Mouse (Mus musculus) thymus, adult 2 months (tissue): ENCODE measurements at regions not wholly inside any gene's neighbourhood (a gene's known extent, or its start where the extent isn't known, plus 50 kb on each side); places are given as distances from the start of the nearest gene placed in this dataset.

Source experiments
- DNase-seq: peaks from one replicate; pipeline ENCODE4 v3.0.0; 2021
- H3K27ac ChIP-seq: fragments of 200-500 bp; 2 replicates; pipeline ENCODE4 v1.5.1; 2012; ENCODE audit warnings: low read length, control low read depth; ENCODE audit not compliant: control insufficient read depth, insufficient read depth
- H3K27me3 ChIP-seq: fragments of 200-500 bp; 2 replicates; pipeline ENCODE4 v1.6.1; 2012; ENCODE audit warnings: mild to moderate bottlenecking, low read length, moderate library complexity, mixed read lengths; ENCODE audit not compliant: control insufficient read depth, insufficient read depth
- H3K36me3 ChIP-seq: fragments of 200-500 bp; 2 replicates; pipeline ENCODE4 v1.6.1; 2012; ENCODE audit warnings: mild to moderate bottlenecking, low read length, moderate library complexity; ENCODE audit not compliant: control insufficient read depth, insufficient read depth
- H3K4me1 ChIP-seq: fragments of 200-500 bp; replicated peaks from 2 replicates; pipeline ENCODE4 v1.6.1; 2012; ENCODE audit warnings: low read length; ENCODE audit not compliant: control insufficient read depth, insufficient read depth
- H3K4me3 ChIP-seq: fragments of 200-500 bp; 2 replicates; pipeline ENCODE4 v1.5.1; 2012; ENCODE audit warnings: mild to moderate bottlenecking, low read length, control low read depth, moderate library complexity; ENCODE audit not compliant: control insufficient read depth, insufficient read depth
- CTCF ChIP-seq: fragments of 200-500 bp; IDR thresholded peaks from 2 replicates; pipeline ENCODE4 v1.5.1; 2012; ENCODE audit warnings: mild to moderate bottlenecking, control low read depth, low read length, moderate library complexity, borderline replicate concordance; ENCODE audit not compliant: control insufficient read depth, poor library complexity, insufficient read depth; ENCODE audit errors: extremely low read depth
- POLR2A ChIP-seq: fragments of 200-500 bp; IDR thresholded peaks from 2 replicates; pipeline ENCODE4 v1.6.1; 2012; ENCODE audit warnings: mild to moderate bottlenecking, low read length, control low read depth, moderate library complexity; ENCODE audit not compliant: control insufficient read depth, poor library complexity, insufficient read depth; ENCODE audit errors: extremely low read depth
- WGBS: fragments of 180-500 bp; shearing (Covaris S2); methylation state at CpG from one replicate; pipeline ENCODE4 v1.1.7; 2018; 5-methylcytosine and 5-hydroxymethylcytosine counted together

GRCm38 (mm10) chr2:137310511-137310910 is 194.1 kb upstream of the Jag1 start:
- DNase-seq: no peak
- H3K27ac ChIP-seq: no peak overlapping the region
- no peaks in the 10 kb centered on the region for H3K36me3 ChIP-seq
- no peaks in the 10 kb centered on the region for H3K4me1 ChIP-seq
- WGBS: 95% methylated on average over 4 of the region's 4 CpGs
- H3K27me3 ChIP-seq: no peaks in the 10 kb centered on the region
- no peak overlapping the region for H3K4me3 ChIP-seq
- TF ChIP-seq CTCF (no peak), POLR2A (no peak)

GRCm38 (mm10) chr2:137308116-137308515 is 191.7 kb upstream of the Jag1 start:
- Histone ChIP-seq H3K4me3 (no peak overlapping the region), H3K27me3 (no peaks in the 10 kb centered on the region), H3K36me3 (no peaks in the 10 kb centered on the region), H3K4me1 (no peaks in the 10 kb centered on the region), H3K27ac (no peak overlapping the region)
- TF ChIP-seq POLR2A (no peak), CTCF (no peak)
- 95% methylated on average over 9 of the region's 9 CpGs for WGBS
- no peak for DNase-seq

GRCm38 (mm10) chr2:137301474-137302267 is 185.2 kb upstream of the Jag1 start:
- H3K27me3 ChIP-seq: no peaks in the 10 kb centered on the region
- no peaks in the 10 kb centered on the region for H3K4me1 ChIP-seq
- no peaks in the 10 kb centered on the region for H3K36me3 ChIP-seq
- WGBS: 83% methylated on average over 4 of the region's 4 CpGs
- H3K27ac ChIP-seq: no peak overlapping the region
- no peak for DNase-seq
- TF ChIP-seq CTCF: no peak
- no peak for TF ChIP-seq POLR2A
- no peak overlapping the region for H3K4me3 ChIP-seq

- TF ChIP-seq POLR2A (no peak), CTCF (no peak)
- Histone ChIP-seq H3K4me1 (no peaks in the 10 kb centered on the region), H3K27me3 (no peaks in the 10 kb centered on the region), H3K4me3 (no peak overlapping the region), H3K36me3 (no peaks in the 10 kb centered on the region), H3K27ac (no peak overlapping the region)
- DNase-seq: no peak
- 87% methylated on average over 3 of the region's 3 CpGs for WGBS
Observed at GRCm38 (mm10) chr2:137289231-137289630, 172.8 kb upstream of the Jag1 start.

GRCm38 (mm10) chr2:137271575-137272180 is 155.2 kb upstream of the Jag1 start:
- WGBS: 57% methylated on average over 5 of the region's 5 CpGs

GRCm38 (mm10) chr2:137262911-137263310 is 146.5 kb upstream of the Jag1 start:
- Histone ChIP-seq H3K36me3 (no peaks in the 10 kb centered on the region), H3K4me3 (no peak overlapping the region), H3K27me3 (no peaks in the 10 kb centered on the region), H3K27ac (no peak overlapping the region), H3K4me1 (no peaks in the 10 kb centered on the region)
- no peak for DNase-seq
- WGBS: 89% methylated on average over 2 of the region's 2 CpGs
- TF ChIP-seq CTCF (no peak), POLR2A (no peak)

More at GRCm38 (mm10) chr2:137271575-137272180, 155.2 kb upstream of the Jag1 start:
- no peak overlapping the region for H3K4me3 ChIP-seq
- H3K36me3 ChIP-seq: no peaks in the 10 kb centered on the region
- no peak overlapping the region for H3K27ac ChIP-seq
- H3K27me3 ChIP-seq: no peaks in the 10 kb centered on the region
- no peak for DNase-seq
- TF ChIP-seq CTCF: no peak
- TF ChIP-seq POLR2A: no peak
- no peaks in the 10 kb centered on the region for H3K4me1 ChIP-seq
